Mouse (Mus musculus) gastrocnemius, adult 8-10 months (tissue): ENCODE measurements around the gene Gm20388. TPM values are rescaled to one million over a fixed set of nuclear protein-coding genes. Genes with fewer than 3 reads are reported as not detected.

Experiments
- DNase-seq, 2 experiments: peaks; one replicate each; pipeline ENCODE4 v3.0.0; 2022; ENCODE audit warnings: low spot score in 2 of 2
- total RNA-seq, 4 experiments: library from RNA; stranded (reverse); gene quantifications; 2 replicates each; pipeline ENCODE4 v1.2.4; 2022

Gm20388 gene
- total RNA-seq, 4 experiments from 2014 or later, result 4.4 to 20.0 (median 7.9) TPM; not detected in 1

DNA sequence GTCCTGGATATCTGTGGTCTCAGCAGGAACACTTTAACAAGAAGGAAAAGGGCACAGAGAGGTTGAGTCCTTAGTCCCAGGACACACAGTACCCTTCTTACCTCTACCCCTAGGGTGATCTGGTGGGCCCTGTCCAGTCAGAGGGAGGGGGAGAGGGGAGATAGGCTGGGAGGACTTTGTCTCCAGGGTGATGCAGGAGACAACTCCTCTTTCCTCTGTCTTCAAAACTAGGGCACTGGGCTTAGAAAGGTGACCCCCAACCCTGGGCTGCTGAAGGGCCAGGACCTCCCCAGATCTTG, 316.9 kb downstream of the Gm20388 start:
- no peak for DNase-seq

DNA sequence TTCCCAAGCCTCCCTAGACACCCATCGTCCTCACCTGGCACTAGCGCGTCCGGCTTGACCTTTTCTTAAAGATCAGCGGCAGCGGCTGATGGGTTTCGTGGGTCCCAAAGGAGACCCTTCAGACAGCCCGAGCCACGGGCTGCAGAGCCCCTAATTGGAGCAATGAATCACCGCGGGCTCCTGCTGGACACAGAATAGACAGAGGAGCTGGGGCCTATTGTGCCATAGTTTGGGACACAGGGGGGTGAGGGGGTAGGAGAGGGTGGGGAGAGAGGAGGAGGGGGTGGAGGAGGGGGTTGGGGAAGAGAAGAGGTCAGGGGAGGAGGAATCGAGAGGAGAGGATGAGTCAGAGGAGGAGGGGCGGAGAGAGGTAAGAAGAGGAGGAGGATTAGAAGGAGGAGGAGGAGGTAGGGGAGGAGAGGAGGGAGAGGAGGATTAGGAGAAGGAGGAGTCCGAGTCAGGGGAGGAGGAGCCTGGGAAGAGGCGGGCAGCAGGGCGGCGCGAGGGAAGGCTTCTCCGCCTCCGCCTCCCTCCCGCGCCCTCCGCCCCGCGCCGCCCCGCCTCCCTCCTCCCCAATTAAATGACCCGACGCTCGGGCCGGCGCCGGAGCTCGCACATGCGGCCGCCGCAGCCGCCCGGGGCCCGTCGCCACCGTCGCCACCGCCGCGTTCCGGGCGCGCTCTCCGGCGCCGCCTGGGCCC, 317.4 kb downstream of the Gm20388 start, which contains the start of gene Gse1:
Gene Gse1, plus strand, starts transcription at position 566 of the 701 bp plus-strand sequence.
- peak; percentile 69 to 76 for DNase-seq

DNA sequence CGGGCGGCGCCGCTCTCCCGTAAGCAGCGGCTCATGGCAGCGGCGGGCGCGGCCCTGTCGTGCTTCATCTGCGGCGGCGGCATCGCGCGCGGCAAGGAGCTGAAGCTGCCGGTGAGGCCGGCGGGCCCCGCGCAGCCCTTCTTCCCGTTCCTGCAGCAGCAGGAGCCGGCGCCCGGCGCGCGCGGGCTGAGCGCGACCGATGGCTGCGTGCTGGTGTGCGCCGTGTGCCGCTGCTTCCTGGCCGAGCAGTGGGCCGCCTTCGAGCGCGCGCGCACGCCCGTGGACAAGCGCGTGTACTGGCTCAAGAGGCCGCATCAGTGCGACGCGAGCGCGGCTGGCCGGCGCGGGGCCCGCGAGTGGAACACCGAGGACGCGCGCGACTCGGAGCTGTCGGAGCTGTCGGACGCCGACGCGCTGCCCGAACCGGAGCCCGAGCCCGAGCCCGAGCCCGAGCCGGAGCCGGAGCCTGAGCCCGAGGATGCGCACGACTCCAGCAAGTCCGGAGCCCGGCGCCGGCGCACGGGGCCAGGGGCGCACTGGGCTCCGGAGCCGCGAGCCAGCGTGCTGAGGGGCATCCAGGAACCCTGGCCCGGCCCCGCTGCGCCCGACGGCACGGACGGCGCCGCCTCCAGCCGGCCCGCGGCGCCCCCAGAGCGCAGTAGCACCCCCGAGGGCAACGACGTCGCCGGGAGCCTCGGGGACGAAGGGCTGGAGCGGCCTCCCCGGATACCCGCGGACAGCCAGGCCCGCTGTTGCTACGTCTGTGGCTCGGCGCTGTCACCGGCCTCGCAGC, 318.3 kb downstream of the Gm20388 start:
- DNase-seq, result no peak

DNA sequence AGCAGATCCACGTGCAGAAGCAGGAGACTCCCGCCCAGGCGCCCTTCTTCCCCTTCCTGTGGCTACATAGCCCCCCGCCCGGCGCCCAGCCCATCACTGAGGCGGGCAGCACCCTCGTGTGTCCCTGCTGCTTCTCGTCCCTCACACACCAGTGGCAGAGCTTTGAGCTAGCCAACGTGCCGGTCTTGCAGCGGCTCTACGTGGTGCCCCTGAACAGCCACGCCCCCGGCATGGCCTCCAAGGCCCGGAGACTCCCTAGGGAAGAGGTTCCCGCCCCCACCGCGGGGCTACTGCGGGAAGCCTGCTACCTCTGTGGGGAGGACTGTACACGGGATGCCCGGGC, 318.9 kb downstream of the Gm20388 start:
- DNase-seq, result no peak

DNA sequence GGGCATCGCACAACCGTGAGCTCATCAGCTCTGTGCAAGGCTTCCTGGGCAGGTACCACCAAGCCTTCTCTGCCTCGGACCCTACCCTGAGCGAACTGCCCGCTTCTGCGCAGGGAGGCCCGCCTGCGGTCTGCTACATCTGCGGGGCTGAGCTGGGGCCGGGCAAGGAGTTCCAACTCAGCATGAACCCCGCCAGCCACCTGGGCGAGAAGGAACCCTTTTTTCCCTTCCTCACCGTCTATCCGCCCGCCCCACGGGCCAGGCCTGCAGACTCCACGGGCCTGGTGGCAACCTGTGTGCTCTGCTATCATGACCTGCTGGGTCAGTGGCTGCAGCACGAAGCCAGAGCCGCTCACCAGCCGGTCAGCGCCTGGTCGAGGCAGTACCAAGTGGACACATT, 319.4 kb downstream of the Gm20388 start:
- no peak for DNase-seq

DNA sequence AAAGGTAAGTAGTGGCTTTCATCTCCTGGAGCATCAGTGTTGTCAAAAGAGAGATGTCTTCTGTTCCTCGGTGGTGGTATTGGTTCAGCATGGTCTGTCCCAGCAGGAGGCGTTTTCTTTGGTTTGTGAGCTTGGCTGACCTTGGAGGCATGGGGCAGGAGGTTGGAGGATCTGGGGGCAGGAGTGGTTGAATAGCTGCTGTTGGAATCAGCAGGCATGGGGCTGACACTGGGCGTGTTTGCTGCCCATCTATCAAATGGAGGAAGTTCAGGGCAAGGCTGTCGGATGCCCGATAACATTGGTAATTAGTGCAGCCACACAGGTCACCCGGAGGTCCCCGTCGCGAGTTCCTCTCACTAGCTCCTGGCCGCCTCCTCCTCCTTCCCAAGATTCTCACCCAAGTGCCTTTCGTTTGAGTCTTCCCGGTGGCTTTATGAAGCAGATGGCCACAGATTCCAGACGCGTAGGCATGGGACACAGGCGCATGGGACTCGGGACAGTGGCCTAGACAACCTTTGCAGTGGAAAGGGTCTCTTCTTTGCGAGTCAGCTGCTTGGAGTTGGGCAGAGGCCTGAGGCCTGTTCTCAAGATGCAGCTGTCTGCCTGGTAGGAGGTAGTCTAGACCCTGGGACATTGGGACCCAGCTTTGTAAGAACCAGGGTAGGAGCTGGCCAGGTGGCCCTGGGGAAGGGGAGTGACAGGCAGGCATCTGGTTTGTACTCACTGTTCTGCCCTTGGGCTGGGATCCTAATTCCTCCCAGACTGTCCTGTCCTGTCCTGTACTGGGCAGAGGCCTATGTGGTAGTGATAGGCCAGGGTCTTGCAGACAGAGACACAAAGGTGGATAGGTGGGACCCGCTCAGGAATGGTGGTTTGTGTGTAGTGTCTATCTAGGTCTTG, 320.3 kb downstream of the Gm20388 start:
- no peak for DNase-seq

DNA sequence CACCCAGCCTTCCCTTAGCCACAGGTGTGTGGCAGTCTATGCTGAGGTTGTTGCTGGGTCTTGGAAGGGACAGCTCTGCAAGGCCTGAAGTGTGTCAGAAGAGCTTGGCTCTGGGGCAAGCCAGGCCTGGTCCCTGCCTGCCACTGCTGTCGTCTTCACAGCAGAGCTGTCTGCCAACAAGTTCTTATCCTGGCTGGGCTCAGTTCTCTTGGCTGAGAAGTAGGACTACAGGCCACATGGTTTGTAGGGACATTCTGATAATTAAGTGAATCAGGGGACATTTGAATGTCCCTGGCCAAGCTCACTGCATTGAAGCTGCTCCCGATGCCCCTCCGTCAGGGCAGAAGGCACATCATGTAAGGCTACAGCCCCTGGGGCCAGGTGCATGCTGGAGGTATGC, 321.2 kb downstream of the Gm20388 start:
- DNase-seq, result peak in 1 of 2 experiments; percentile 56

DNA sequence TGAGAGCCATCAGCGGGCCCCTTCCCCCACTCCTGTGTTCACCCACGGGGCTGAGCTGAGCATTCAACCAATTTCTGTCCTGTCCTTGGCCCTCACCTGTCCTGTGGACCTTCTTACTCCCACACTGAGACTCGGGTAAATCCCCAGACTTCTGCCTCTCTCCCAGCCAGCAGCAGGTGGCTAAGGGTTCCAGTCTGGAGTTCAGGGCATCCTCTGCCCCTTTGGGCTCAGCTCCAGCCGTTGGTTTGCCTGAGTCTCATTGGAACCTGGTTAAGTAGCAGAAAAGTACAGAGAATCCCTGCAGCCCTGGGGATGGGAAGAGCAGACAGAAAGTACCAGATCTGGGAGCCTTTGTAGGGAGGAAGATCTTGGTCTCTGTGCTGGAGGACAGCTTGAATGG, 321.8 kb downstream of the Gm20388 start:
- no peak for DNase-seq

DNA sequence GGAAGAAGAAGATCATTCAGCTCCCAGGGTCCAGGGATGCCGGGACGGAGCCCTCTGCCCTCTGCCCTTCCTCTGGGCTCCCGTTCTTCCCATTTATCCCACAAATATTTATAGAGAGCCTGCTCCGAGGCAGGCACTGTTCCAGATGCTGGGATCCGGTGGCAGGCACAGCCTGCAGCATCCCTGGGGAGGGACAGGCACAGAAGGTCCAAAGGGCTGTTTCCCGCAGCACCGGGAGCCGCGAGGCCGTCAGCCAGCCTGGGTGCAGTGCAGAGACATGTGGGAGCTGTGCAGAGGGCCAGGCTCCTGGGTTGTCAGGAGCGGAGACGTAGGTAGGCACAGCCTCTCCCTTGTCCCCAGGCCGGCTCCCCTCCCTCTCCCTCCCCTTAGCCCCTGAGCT, 322.3 kb downstream of the Gm20388 start:
- DNase-seq, result no peak

DNA sequence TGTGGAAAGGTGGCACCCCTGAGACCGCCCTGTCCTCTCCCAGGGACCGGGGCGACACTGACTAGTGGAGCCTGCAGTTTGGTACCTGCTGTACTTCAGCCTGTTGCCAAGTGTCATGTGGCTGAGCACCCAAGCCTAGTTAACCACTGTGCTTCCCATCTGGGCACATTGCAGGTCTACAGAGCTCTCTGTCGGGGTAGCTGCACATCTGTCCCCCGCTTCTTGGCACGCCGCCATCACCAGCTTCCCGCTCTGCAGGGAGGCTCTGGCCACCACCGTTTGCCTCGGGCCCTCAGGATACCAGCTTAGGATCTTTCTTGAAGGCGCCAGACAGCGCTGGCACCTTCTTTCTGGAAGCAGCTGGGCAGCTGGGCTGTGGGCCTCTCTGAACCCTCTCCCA, 323.8 kb downstream of the Gm20388 start:
- DNase-seq, result no peak

DNA sequence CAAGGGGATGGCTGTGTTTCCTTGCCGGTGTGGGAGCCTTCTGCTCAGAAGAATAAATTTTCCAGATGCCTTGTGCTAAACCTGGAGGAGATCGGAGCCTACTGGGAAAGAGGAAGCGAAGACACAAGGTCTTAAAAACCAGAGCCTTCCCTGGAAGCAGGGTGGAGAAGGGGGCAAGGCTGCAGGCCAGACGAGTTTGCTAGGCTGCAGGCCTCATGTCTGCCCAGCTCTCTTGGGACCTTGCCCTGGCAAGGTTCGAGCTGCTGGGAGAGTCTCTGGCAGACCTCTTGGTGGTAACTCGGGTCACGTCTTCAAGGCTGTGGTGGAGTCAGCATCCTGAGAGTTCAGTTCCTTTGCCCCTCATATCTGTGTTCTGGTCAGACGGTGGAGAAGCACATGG, 324.2 kb downstream of the Gm20388 start:
- DNase-seq, result peak in 1 of 2 experiments; percentile 66

DNA sequence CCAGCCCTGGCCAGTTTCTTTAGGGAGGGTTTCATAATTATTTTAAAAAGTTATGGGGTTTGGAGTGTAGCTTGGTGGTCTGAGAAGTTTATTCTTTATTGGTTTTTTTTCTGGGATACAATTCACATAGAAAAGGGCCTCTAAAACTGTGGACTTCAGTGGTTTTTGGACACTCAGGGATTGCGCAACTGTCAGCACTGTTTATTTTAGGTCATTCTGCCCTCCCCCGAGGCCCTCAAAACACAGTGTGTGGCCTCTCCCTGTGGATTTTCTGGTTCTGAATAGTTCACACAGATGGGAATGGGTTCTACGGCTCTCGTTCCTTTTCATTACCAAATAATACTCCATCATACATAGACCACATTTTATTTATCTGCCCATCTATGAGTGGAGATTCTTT, 332.6 kb downstream of the Gm20388 start:
- no peak for DNase-seq

DNA sequence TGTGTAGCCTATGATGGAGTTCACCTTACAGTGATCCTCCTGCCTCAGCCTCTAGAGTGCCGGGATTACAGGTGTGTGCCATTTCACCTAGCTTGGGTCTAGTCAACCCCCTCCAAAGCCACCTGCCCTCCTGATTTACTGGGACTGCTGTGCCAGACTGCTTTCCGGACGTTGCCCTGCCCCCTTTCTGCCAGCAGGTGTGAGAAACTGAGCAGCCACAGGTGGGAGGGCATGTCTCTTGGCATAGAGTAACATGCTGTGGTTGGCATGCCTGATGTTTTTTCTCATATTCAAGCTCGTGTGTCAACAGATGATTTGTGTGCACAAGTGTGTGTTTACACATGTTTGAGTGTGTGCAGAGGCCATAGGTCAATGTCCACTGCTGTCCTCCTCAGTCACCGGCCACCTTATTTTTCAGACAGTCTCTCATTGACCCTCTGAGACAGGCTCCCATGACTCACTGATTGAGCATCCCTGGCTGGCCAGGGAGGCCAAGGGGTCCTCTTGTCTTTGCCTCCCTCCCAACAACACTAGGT, 333.3 kb downstream of the Gm20388 start:
- DNase-seq, result no peak

DNA sequence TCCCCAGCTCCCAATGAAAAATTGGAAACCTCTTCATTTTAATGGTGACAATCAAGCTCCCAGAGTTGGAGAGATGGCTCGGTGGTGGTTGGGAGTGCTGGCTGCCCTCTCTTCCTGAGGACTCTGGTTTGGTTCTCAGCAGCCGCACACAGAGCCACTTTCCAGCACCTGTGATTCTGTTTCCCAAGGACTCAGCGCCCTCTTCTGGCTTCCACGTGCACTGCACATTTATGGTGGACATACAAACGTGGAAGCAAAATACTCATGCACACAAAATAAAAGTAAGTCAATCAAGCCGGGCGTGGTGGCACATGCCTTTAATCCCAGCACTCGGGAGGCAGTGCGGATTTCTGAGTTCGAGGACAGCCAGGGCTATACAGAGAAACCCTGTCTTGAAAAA, 333.9 kb downstream of the Gm20388 start:
- no peak for DNase-seq

DNA sequence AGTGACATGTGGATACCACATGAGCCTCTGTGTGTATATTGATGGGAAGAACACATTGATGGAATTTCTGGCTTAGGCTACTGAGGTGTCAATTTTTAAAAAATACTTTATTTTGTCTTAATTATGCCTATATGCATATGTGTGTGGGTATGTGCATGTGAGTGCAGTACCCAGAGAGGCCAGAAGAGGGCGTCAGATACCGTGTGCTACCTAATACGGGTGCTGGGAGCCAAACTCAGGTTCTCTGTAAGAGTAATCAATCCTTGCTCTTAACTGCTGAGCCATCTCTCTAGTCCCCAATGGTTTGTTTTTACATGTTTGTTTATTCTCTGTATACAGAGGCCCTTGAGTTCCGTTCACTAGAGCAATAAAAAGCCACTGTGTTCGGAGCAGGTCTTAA, 337.0 kb downstream of the Gm20388 start:
- no peak for DNase-seq

DNA sequence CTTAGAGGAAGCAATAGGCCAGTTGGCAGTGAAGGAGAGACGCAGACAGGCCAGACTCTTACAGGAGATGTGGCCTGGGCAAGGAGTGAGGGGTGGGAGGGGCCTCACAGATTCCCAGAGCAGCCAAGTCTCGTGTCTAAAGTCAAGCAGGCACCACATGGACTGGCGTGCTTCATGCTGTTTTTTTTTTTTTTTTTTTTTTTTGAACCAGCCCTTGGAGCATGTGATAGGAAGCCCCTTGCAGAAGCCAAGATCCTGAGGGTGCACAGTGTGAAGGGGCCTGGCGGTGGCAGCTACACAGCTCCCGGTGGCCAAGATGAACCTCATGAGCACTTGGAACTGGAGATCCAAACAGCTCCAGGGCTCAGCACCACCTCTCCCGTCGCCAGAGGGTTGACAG, 337.4 kb downstream of the Gm20388 start:
- DNase-seq, result no peak

DNA sequence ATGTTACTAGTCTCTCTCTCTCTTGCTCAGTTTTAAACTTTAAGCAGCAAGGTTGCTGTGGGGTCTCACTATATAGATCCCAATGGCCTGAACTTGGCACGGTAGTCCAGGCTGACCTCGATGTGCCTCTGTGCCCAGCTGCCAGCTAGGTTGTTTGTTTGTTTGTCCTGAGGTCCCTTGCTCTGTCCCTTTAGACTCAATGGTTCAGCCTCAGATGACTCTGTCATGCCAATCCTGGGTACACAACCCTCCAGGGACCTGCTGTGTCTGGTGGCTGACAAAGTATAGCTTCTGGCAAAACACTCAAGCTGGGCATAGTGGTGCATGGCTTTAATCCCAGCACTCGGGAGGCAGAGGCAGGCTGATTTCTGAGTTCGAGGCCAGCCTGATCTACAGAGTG, 337.8 kb downstream of the Gm20388 start:
- no peak for DNase-seq

DNA sequence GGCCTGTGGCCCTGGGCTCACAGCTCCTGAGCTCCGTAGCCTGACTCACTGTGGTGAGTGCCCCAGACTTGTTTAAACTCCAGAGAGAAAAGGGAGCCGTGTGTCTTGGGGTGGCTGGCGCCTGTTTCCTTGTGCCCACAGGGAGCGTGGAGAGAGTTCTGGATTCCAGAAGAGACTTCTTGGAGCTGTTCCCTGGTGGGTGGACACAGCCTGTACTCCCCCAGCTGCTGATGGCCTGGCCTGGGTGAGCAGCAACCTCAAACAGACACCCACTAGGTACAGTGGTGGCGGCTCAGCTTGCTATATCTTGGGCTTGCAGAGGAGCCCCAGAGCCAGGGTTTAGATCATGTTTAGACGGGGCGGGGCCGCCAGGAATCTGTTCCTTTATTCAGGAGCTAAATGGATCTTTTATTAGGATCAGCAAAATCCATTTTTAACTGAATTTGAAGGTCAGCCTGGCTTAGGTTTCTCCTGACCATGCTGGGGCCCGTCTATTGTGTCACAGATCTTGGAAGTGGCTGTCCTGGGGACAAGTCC, 339.2 kb downstream of the Gm20388 start:
- DNase-seq, result peak; percentile 70 to 77

DNA sequence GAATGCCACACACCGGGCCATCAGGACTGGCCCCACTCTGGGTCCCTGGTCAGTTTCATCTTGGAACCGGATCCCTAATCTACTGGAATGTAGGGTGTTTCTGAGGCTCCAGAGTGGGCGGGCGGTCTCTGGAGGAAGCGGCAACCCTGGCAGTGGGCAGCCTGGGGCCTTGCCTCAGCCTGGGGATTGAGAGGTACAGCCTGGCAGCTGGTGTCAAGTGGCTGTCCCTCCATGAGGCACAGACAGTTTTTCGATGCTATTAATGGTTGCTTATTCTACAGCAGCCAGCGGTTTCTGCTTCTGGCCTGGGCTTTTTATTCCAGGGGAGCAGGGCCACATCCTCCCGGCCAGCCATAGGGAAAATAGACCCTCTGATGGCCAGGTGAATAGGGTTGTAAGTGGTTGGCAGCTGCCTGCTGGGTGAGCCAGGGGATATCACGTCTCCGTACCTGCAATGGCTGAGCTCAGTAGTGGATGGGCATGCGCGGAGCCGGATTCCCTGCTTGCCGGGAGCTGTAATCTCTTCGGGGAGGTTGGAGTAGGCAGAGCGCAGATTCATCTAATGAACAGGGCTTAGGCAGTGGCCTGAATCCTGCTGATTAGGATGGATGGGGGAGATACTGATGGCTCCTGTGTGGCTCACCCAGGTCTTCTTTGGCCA, 340.2 kb downstream of the Gm20388 start:
- DNase-seq, result peak in 1 of 2 experiments; percentile 60

DNA sequence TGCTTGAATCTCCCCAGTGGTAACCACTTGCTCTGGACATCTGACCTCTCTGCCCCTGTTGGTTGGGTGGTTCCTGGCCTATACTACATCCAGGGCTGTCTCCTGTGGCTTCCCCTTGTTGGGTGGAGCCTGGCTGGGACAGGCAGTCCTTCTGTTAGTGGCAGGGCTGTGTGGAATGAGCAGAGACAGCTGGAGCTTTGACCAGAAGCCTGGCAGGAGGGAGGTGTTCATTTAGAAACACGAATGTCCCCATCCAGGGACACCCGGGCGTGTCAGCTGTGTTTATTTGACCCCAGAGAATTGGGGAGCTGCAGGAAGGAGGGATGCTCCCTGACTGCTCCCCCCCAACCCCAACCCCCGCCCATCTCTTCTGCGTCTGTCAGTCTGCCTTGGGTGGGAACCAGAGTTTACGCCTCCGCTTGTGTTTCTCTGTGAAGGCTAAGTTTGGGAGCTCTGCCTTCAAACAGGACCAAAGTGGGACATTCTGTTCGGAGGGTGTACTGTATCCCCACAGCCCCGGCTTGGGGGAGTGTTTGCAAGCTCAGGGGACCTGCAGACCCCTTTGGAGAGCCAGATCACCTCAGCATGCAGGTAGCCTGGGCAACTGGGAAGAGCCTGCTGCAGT, 340.9 kb downstream of the Gm20388 start:
- peak in 1 of 2 experiments; percentile 66 for DNase-seq

DNA sequence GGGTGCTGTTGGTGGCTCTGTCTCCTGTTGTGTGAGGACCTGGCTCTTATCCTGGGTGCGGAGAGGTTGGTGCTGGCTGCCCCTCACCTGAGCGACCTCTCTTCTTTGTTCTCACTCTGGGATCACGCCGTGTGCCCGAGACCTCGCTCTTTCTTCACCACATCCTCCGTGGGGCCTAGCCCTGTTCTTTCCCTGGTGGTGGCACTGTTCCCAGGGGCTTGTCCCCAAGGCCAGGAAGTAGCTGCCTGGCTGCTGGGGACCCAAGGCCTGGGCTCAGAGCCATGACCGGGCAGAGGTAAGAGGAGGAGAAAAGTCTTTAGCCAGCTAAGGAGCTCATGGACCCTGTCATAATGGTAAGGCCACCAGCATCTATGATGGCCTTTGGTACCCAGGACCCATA, 343.0 kb downstream of the Gm20388 start:
- DNase-seq, result no peak
